Mouse (Mus musculus): ENCODE data around the gene Akr1b7. TPM values are rescaled to one million over a fixed set of nuclear protein-coding genes. Genes with fewer than 3 reads are reported as not detected.

Akr1b7 gene
- polyA plus RNA-seq, 1 experiment from 2014 or later, result 0.12 TPM

DNA sequence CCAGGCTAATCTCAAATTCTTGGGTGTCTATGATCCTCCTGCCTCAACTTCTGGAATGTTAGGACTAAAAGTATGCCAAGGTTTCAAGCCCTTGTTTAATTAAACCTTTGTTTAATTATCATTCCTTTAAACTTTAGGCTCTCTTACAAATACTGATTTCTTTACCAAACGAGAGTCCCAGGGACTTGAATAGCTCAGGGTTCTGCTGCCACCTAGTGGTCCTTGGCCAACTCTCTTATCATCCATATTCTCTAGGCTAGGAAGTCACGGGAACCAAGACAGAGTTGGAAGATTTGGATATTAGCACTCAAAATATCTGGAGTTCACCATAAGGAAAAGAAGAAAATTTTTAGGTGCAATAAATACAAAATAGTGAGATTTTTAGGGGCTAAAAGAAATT lies 35.8 kb downstream of the Akr1b7 start:
- WGBS, result 8% methylated on average over 2 of the region's 2 CpGs
- Histone ChIP-seq H3K36me3 (no peaks in the 10 kb centered on the region), H3K9me3 (no peaks in the 10 kb centered on the region), H3K9ac (no peak overlapping the region), H3K4me1 (replicated peaks) (no peaks in the 10 kb centered on the region), H3K4me3 (no peak overlapping the region), H3K27me3 (no peaks in the 10 kb centered on the region), H3K4me2 (no peak overlapping the region), H3K27ac (replicated peaks) (no peak overlapping the region)
- no peak for ATAC-seq (ENCODE audit: low FRiP score, low read depth)

DNA sequence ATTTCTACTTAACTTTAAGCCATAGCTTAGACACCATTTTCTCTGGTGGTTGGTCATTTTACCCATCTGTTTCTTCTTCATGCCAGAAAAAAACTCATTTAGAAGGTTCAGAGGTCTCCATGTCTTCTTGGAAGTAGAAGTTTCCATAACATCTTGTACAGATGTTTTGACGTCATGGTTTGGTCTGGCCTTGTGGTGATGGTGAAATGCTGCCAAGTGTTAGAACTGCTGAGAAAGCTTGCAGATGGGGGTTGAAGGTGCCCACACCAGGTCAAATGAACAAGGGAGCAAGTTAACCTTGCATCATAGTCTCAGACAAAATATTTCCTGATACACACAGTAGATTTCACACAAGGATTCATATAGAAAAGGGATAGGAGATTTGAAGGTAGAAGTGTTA lies 36.6 kb downstream of the Akr1b7 start:
- WGBS, result 84% methylated on average over 1 of the region's 1 CpGs
- Histone ChIP-seq H3K4me2 (no peak overlapping the region), H3K9ac (no peak overlapping the region), H3K4me1 (replicated peaks) (no peaks in the 10 kb centered on the region), H3K27me3 (no peaks in the 10 kb centered on the region), H3K27ac (replicated peaks) (no peak overlapping the region), H3K36me3 (no peaks in the 10 kb centered on the region), H3K9me3 (no peaks in the 10 kb centered on the region), H3K4me3 (no peak overlapping the region)
- no peak for ATAC-seq (ENCODE audit: low FRiP score, low read depth)

DNA sequence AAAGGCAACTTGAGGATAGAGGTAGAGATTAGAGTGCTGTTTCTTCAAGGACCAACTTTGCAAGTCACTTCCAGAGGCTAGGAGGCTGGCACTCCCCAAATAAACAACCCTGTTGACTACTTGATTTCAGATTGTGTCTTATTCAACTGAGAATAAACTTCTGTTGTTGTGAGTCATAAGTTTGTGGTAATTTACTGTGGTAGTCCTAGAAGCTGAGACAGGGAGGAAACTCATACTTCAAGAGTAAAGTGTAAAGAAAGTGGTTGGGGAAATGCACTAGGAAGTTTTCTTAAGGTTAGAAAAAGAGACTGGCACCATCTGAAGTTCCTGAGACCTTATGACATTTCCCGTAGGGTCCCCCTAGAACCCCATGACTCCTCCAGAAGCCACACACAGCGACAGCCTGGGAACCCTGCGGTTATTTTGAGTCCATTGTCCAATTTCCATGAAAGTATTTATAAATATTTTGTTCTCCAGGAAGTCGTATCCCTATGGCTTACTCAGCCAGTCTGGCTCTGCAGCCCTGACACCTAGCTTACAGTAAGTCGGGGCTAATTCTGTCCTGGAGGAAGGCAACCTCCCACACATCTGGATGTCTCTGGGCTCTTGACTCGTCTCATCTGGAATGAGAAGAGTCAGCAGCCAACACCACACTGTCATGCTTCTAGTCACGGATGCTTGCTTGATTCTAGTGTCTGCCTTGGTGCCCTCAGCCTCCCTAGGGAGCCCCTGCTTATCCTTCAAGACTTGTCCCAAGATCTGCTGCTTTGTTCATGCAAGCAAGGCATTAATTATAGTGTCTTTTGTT lies 41.0 kb downstream of the Akr1b7 start:
- H3K9ac ChIP-seq, result no peak overlapping the region
- 71% methylated on average over 7 of the region's 7 CpGs for WGBS
- no peaks in the 10 kb centered on the region for H3K36me3 ChIP-seq
- H3K4me3 ChIP-seq, result no peak overlapping the region
- no peak overlapping the region for H3K4me2 ChIP-seq
- ATAC-seq (ENCODE audit: low FRiP score, low read depth), result no peak
- no peaks in the 10 kb centered on the region for H3K9me3 ChIP-seq
- no peak overlapping the region for H3K27ac ChIP-seq (replicated peaks)
- H3K27me3 ChIP-seq, result no peaks in the 10 kb centered on the region
- H3K4me1 ChIP-seq (replicated peaks), result no peaks in the 10 kb centered on the region

DNA sequence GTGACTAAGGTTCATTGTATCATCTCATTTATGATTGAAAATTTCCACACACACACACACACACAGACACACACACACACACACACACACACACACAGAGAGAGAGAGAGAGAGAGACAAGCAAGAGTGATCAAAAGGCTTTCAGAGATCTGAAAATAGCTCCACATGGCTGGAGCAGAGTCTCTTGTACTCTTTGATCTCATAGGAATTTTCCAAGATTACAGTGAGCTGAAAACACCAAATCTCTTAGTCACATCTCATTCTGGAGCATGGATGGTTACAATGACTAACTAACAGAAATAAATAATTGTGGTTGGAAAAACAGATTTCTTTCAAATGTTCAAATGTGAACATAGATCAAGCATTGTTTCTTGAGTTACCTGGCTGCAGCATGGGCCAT lies 47.3 kb downstream of the Akr1b7 start:
- no peaks in the 10 kb centered on the region for H3K9me3 ChIP-seq
- H3K4me2 ChIP-seq, result no peak overlapping the region
- no peak overlapping the region for H3K9ac ChIP-seq
- H3K4me3 ChIP-seq, result no peak overlapping the region
- no peak for ATAC-seq (ENCODE audit: low FRiP score, low read depth)
- H3K4me1 ChIP-seq (replicated peaks), result no peaks in the 10 kb centered on the region
- H3K27ac ChIP-seq (replicated peaks), result no peak overlapping the region
- H3K27me3 ChIP-seq, result no peaks in the 10 kb centered on the region
- H3K36me3 ChIP-seq, result no peaks in the 10 kb centered on the region

DNA sequence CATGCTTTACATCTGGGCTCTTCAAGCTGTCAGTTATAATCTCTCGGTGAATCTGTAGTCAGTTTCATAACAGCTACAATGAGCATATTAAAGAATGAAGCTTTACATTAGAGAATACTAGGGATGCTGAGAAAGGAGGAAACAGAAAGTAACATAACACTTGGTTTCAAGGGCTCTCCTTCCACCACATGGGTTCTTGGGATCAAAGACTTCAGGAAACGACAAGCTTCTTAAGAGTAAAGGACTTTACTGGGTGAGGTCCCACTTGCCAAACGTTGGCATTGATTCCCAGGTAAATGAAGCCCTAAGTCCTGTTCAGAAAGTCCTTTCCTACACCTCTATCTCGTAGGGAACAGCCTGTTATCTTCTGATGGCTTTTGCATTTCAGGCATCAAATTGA lies 48.5 kb downstream of the Akr1b7 start:
- Histone ChIP-seq H3K36me3 (no peaks in the 10 kb centered on the region), H3K9me3 (no peaks in the 10 kb centered on the region), H3K4me1 (replicated peaks) (no peaks in the 10 kb centered on the region), H3K9ac (no peak overlapping the region), H3K27me3 (no peaks in the 10 kb centered on the region), H3K4me3 (no peak overlapping the region), H3K4me2 (no peak overlapping the region), H3K27ac (replicated peaks) (no peak overlapping the region)
- no peak for ATAC-seq (ENCODE audit: low FRiP score, low read depth)
- WGBS, result 71% methylated on average over 4 of the region's 4 CpGs

DNA sequence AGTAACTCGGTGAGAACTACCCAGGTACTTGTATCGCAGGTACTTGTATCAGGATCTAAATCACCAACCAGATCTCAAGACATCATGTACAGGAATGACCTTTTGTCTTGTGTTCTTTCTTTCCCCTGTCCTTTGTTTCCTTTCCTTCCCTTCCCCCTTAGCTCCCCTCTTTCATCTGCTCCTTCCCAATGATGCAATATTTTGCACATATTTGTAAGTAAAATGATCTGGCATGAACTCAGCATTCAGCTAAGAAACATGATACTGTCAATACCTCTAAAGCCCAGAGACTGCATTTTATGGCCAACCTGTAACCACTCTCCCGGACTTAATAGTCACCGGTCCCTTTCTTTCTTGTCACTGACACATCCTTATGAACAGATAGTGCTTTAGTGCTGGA lies 51.4 kb downstream of the Akr1b7 start:
- Histone ChIP-seq H3K27ac (replicated peaks) (no peak overlapping the region), H3K4me2 (no peak overlapping the region), H3K4me3 (no peak overlapping the region), H3K36me3 (no peaks in the 10 kb centered on the region), H3K9me3 (no peaks in the 10 kb centered on the region), H3K27me3 (no peaks in the 10 kb centered on the region), H3K9ac (no peak overlapping the region), H3K4me1 (replicated peaks) (no peaks in the 10 kb centered on the region)
- ATAC-seq (ENCODE audit: low FRiP score, low read depth), result no peak
- 93% methylated on average over 4 of the region's 4 CpGs for whole genome bisulfite sequencing

DNA sequence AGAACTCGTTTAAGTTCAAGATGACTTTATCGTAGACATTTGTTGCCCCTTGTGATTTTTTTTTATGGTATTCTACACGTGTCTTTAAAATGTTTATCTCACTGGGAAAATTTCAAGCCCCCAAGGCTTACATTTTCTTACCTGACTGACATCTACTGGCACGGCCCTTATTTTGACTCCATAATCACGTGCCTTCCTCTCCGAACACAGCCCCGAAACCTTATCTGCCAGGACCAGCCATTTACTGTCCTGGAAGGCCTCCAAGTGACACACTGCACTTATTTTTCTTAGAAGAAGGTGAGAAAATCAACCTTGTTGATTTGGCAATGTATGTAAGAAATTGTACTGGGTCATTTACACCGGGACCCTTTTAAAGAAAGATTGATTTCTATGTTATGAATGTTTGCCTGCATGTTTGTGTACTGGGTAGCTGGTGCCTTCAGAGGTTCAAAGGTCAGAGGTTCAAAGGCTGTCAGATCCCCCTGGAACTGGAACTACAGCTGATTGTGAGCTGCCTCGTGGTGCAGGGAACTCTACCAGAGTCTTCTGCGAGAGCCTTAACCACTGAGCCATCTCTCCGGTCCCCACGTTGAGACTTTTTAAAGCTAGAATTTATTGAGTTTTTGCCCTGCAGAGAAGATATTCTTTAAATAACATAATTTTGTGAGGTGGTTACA lies 59.4 kb downstream of the Akr1b7 start:
- no peaks in the 10 kb centered on the region for H3K36me3 ChIP-seq
- no peaks in the 10 kb centered on the region for H3K9me3 ChIP-seq
- H3K4me3 ChIP-seq, result no peak overlapping the region
- no peak overlapping the region for H3K9ac ChIP-seq
- peaks cover 5% of the 10 kb centered on the region for H3K4me1 ChIP-seq (replicated peaks)
- H3K27me3 ChIP-seq, result no peaks in the 10 kb centered on the region
- 86% methylated on average over 12 of the region's 12 CpGs for WGBS
- no peak for ATAC-seq (ENCODE audit: low FRiP score, low read depth)
- no peak overlapping the region for H3K27ac ChIP-seq (replicated peaks)
- no peak overlapping the region for H3K4me2 ChIP-seq

Other genes starting within 250 kb of the Akr1b7 start
- 40.8 and 44.0 TPM in 2 replicates for gene Slc35b4, start 235.2 kb upstream of the Akr1b7 start, polyA plus RNA-seq (2015; fragmentation: Nextera tagmentation; extraction: Ambion mirVana)
- 119 and 127 TPM in 2 replicates for gene Akr1b3, start 94.9 kb upstream of the Akr1b7 start, polyA plus RNA-seq (2015; fragmentation: Nextera tagmentation; extraction: Ambion mirVana)
- 4.3 and 5.2 TPM in 2 replicates for gene Akr1b8, start 58.2 kb upstream of the Akr1b7 start, polyA plus RNA-seq (2015; fragmentation: Nextera tagmentation; extraction: Ambion mirVana)
- gene Akr1b10, start 28.1 kb upstream of the Akr1b7 start, polyA plus RNA-seq (2015; fragmentation: Nextera tagmentation; extraction: Ambion mirVana), result 13.5 and 14.3 TPM in 2 replicates
- gene Bpgm, start 63.9 kb downstream of the Akr1b7 start, polyA plus RNA-seq (2015; fragmentation: Nextera tagmentation; extraction: Ambion mirVana), result 84.8 and 92.6 TPM in 2 replicates
- 65.4 and 70.7 TPM in 2 replicates for gene Cald1, start 186.2 kb downstream of the Akr1b7 start, polyA plus RNA-seq (2015; fragmentation: Nextera tagmentation; extraction: Ambion mirVana)